Mouse (Mus musculus) mouse embryonic stem cell (cell line): Measurements from ENCODE around the gene Efcab5.
"Not testable (repeated sequence)": the region's sequence is repeated elsewhere in the genome, so short reads cannot be mapped to it uniquely, and the experiment has no call there.

Source experiments
- in situ Hi-C, 2 experiments: fragments of 300-500 bp; cut with MboI; formaldehyde crosslinking; loops; 1 replicate in 1 of 2; 3 replicates in 1 of 2; pipeline ENCODE4 v1.14.3; 2019 to 2020; ENCODE audit warnings: low sequenced_read_pairs in 2 of 2, low pct_unique_long_range_greater_than_20kb in 1 of 2, mixed read lengths in 1 of 2; ENCODE audit not compliant: unreplicated experiment in 1 of 2

Efcab5 gene

DNA sequence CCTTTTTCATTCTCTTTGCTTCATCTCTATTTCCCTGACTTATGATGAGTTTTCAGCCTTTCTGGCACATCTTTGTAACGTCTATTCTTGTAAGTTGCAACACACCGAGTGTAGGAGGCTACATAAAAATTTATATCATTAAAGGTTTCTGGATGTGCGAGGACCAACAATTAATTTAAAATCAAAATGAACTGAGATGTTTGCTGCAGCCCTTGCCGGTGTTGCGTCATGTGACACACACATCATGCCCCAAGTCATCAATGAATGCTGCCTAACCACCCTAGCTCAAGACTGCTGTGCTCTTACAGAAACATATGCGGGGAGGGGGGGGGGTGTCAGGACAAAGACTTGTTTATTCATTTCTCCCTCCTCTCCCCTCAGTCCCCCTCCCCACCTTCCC, 80.3 kb downstream of the Efcab5 start:
- in situ Hi-C loops, result loop anchor here in 1 of 2 experiments (10.0 kb wide), 1 partner anchor 206 kb away; no protein-coding TSS in a partner anchor

DNA sequence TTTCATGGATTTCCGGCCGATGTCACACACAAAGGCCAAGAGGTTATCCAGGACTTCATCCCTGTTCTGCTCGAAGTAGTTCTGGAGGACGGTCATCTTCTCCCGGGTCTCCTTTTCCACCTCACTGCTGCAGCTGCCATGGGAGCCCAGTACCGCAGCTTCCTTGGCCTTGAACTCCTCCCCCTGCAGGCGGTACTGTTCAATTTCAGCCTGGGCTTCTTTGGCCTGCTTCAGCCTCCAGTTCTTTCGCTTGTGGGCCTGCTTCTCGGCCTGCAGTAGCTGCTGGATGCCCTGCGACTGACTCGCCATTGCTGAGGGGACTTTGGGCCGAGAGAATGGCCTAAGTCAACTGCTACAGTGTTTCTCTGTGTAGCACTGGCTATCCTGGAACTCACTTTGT, 80.9 kb downstream of the Efcab5 start:
- in situ Hi-C loops, result loop anchor here in 1 of 2 experiments (10.0 kb wide), 1 partner anchor 207 kb away; no protein-coding TSS in a partner anchor

DNA sequence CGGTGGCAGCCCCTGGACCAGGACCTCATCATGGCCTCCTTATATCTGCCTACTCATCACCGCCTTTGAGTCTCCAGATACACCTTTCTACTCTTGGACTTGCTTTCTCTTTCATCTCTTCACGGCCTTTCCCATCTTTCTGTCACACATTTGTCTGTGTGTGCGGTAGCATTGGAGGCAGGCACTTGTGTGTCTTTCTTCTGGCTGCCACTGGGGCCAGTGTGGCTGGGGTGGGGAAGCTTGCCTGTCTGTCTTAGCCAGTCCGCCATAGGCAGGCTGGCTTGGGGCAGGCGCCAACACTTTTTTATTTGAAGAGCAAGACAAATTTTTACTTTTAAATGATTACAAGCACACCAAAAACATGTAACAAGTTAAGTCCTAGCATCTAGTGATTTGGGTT, 81.8 kb downstream of the Efcab5 start:
- in situ Hi-C loops, result loop anchor here in 1 of 2 experiments (10.0 kb wide), 1 partner anchor 208 kb away; no protein-coding TSS in a partner anchor

DNA sequence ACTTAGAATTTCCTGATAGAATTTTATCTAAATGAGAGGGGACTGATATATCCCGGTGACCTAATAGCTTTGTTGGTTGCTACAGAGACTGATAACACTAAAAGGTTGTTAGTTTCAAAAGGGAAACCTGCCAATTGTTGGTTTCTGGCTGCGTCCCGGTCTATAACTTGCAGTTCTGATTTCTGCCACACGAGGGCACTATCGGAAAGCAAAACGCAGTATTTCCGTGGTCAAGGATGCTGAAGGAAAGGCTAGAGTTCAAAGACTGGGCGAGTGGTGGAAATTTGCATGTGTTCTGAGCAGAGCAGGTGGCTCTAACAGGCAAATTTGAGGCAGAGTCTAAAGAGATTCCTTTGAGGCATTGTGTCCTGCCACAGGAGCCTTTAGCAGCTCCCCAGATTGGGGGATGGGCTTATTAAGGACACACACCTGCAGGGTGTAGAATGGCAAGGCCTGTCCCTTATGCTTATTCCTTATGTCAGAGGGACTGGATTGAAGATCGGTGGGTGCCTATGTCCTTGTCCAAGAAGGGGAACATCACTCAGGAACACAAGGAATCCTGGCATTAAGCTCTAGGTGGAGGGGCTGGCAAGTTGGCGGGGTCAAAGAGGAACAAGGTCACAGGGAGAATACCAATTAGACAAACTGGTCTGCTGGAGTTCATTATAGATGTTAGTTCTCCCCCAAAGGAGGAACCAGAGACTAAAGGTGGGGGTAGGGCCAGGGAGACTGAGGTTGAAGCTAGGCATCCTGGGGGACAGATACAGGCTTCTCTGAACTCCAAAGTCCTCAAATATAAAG, 88.4 kb downstream of the Efcab5 start:
- in situ Hi-C loops, result loop anchor here in 1 of 2 experiments (10.0 kb wide), 1 partner anchor 214 kb away; no protein-coding TSS in a partner anchor

DNA sequence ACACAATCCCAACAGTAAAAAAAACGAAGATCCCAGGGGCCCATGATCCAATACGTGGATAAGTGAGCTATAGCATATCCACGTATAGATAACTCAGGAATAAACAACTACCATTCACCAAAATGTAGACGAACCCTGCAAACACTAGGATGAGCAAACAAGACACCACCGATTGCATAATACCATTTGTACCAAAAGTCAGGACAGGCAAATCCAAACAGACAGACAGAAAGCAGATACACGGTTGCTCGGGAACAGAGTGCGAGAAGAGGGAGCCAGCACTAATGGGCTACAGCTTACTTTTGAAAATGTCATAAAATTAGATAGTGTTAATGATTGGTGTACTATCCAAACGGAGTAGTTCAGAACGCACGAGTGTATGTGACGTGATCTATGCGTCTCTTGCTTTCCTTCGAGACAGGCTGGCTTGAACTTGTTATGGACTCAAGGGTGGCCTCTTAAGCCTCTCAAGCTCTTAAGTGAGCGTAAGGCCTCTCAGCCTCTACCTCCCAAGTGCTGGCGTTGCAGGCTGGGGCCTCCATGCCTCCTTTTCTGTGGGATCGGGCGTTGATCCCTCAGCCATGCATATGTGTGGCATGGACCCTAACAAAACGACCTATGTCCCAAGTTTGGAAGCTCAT, 90.3 kb downstream of the Efcab5 start:
- in situ Hi-C loops, result loop anchor here in 1 of 2 experiments (10.0 kb wide), 1 partner anchor 346 kb away; no protein-coding TSS in a partner anchor

DNA sequence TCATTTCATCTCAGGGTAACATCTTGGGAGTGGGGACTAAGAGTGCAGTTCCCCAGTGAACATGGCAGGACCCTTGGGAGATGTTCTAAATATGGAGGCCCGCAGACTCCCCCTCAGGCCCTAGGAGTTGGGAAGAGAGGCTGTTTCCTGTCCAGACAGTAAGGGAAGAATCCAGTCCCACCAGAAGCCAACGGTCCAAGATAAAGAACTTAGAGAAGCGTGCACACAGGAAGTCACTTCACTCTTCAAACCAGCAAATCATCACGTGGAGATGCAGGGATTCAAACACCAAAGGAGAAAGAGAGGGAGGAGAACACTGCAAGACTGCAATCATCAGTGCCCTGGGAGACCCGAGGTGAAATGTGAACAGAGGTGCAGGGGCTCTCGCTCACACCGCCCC, 91.8 kb downstream of the Efcab5 start:
- in situ Hi-C loops, result loop anchor here in 1 of 2 experiments (10.0 kb wide), 1 partner anchor 348 kb away; no protein-coding TSS in a partner anchor

DNA sequence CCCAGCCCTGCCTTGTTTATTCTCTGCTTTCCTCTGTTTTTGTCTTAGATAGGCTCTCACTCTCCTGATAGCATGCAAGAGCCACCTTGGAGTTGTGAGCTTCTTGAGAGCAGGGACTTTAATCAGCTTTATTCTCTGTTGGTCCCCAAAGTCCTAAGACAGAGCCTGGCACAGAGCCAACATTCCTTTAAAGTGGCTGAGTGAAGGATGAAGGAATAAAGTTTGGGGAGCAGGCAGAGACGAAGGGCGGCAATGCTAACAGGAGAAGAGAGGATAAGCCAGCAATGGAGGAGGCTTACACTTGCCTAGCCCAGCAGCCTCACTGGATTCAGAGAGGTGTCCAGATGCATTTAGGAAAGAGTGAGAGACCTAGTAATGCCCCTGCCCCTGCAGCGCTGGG, 92.2 kb downstream of the Efcab5 start:
- in situ Hi-C loops, result loop anchor here in 1 of 2 experiments (10.0 kb wide), 1 partner anchor 348 kb away; no protein-coding TSS in a partner anchor

DNA sequence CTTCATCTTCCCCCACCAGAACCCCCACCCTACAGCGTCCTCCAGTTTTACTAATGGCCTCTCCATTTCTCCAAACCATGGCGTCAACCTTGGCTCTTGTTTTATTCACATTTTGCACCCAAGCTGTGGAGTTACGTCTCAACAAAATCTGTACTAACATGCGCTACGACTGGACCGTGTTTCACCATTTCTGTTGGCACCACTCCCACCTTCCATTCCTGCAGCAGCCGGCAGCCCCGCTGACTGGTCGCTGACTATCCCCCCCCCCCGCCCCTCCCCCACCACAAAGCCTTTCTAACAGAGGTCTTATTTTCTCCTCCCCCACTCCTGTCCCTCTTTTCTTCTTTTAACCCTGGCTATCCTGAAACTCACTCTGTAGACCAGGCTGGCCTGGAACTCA, 93.6 kb downstream of the Efcab5 start:
- in situ Hi-C loops, result loop anchor here in 1 of 2 experiments (10.0 kb wide), 1 partner anchor 350 kb away; no protein-coding TSS in a partner anchor

DNA sequence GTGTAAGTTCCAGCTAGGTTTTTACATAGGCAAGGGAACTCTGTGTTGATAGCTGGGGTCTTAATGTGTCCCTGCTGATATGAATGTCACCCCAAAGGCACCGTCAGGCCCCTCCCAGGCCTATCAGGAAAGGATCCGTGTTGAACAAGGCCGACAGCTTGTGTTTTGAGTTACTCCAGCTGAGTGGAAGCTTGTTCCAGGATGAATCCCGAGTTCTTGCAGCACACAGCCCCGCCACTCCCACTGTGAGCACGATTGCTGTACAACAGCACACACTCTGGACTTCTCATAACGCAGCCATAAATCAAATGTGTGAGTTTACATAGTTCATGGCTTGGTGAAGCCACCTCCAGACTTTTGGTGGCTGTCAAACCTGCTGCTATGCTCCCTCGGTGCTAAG, 94.6 kb downstream of the Efcab5 start:
- in situ Hi-C loops, result loop anchor here in 1 of 2 experiments (10.0 kb wide), 1 partner anchor 351 kb away; no protein-coding TSS in a partner anchor

DNA sequence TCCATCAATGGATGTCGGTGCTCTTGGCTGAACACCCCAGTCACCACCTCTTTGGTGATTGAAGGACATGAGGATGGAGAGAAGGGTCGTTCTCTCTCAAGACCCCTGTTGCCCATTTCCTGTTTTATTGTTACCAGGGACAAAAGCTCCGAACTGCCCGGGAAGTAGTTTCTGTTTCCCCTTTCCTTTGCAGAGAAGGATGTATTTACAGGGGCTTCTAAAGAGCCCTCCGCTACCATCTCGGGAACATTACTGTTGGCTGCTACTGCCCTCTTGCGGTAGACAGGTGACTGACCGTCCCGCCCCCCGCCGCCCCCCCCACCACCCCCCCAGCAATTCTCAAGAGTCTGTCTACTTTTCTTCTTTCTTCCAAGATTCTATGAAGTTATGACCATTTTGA, 95.6 kb downstream of the Efcab5 start:
- in situ Hi-C loops, result loop anchor here in 1 of 2 experiments (10.0 kb wide), 1 partner anchor 352 kb away; no protein-coding TSS in a partner anchor

DNA sequence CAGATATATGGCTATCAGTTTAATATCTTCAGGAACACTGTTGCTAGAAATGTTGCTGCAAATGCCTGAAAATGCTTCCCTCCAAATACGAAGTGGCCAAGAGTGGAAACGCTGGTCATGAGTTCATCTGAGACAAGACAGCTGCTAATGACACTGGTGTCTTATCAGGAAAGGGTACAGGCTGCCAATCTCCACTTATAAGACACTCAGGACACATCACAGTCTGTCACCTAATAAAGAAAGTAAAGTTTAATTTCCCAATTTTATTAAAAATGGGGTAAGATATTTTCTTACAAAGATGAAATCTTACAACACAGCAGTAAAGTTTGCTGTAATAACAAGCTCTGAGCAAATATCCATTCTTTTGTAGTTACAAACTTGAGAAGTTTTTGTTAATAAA, 99.6 kb downstream of the Efcab5 start:
- in situ Hi-C loops, result no loop called here

DNA sequence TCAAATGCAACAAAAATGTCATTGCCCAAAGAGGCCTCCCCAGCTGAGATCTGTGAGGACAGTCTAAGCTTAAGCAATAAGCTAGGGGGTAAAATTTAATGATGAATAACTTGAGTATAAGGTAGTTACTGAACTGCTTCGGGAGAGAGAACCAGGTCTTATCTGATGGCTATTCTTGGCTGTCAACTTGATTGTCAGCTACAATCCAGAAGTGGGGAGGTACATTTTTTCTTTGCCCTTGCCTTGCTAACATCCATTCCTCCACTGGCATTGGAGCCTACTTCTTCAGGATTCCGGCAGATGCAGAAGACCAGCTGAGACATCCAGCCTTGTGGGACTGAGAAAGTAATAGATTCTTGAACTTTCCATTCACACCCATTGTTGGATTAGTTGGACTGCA, 101.8 kb downstream of the Efcab5 start:
- in situ Hi-C loops, result no loop called here

DNA sequence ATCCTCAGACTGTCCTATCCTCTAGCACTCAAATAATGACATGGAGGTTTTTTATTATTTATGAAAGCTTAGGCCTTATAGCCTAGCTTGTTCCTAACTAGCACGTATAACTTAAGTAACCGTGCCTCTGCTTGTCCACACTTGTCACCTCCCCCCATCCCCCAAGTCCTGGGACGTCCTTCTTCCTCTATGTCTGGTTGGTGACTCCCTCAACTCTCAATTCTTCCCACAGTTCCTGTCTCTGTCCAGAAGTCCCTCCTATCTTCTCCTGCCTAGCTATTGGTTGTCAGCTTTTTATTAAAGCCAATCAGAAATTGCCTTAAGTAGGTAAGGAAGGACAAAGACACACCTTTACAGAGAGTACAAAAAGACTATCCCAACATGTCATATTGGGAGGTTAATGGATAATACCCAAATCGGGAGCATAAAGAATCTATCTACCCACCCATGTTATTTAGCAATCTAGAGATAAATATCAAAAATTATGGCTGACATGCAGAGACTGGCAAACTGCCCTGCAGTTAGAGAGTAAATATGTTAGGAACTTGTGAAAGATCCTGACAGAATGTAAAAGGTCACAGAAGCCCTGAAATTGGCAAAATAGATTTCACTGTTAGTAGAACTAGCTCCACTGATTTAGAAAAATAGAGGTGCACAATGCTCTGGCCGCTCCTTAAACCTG, 104.6 kb downstream of the Efcab5 start:
- in situ Hi-C loops, result no loop called here

DNA sequence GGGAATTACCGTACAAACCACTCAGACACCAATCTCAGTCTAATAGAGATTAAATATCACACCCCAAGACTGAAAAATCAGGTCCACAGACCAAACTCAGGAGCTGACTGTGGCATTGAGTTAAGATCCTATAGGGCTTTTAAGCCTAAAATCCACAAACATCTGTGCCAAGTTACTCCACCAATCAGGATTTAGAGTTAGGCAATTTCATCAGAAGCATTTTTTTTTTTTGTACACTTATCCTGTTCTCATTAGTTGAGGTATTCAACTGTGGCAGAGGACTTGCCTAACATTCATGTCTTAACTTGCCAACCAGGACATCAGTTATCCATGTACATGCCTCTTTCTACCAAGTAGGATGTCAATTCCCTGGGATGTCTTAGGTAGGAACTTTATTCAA, 109.4 kb downstream of the Efcab5 start:
- in situ Hi-C loops, result no loop called here

DNA sequence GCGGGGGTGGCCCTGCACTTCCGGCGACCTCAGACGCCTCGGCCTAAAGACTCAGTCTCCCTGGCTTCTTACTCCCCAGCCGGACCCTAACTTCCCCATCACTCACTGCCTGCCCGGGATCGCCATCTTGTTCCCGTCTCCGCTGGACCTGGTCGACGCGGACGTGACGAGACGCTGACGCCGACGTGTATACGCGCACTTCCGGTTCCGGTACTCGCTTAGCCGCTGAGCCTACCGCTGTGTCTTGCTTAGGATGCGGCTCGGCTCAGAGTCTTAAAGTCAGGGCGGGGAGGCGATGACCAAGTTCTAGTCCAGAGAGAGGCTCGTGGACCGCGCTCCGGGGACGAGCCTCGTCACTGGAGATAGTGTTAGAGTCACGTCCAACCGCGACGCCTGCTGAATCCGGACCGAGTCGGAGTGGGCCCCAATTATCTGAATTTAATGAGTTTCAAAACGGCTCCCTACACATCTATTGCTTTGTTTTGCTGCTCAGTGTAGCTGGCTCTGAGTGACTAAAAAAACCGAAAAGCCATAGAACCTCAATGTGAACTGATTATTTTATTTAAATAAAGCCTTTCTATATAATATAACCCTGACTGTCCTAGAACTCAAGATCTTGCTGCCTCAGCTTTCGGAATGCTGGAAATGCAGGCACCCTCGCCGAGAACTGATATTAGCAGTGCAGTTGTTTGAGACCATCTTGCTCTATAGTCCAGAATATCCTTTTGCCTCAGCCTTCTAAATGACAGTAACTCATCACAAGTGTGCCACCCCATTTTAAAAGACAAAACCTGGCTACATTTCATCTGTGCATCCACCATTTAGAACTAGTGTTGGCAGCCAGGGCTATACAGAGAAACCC, 110.3 kb downstream of the Efcab5 start, which contains the start of gene Nsrp1:
Gene Nsrp1 (minus strand): TSS at position 163 of the 862 bp plus-strand sequence.
- in situ Hi-C loops, result no loop called here

DNA sequence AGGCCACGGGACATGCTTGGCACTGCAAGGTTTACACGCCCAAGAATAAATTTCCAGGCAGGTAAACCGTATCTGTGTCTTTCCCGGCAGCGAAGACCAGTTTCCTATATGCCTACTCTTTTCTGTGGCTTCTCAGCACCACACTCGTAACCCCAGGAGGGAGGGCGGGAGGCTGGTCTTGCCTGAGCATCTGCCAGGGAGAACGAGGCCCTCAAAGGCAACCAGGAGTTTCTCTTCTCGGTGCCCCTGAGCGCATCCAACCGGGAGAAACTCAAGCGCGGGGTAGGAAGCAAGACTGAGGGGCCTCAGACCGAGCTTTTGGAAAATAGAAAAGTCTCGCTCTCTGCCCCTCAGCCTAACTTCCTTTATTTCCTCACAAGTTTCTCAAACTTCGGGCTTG, 111.0 kb downstream of the Efcab5 start:
- in situ Hi-C loops, result no loop called here

DNA sequence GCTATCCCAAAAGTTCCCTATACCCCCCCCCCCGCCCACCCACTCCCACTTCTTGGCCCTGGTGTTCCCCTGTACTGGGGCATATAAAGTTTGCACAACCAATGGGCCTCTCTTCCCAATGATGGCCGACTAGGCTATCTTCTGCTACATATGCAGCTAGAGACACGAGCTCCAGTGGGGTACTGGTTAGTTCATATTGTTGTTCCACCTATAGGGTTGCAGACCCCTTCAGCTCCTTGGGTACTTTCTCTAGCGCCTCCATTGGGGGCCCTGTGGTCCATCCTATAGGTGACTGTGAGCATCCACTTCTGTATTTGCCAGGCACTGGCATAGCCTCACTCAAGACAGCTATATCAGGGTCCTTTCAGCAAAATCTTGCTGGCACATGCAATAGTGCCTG, 111.4 kb downstream of the Efcab5 start:
- in situ Hi-C loops, result not testable (repeated sequence)

DNA sequence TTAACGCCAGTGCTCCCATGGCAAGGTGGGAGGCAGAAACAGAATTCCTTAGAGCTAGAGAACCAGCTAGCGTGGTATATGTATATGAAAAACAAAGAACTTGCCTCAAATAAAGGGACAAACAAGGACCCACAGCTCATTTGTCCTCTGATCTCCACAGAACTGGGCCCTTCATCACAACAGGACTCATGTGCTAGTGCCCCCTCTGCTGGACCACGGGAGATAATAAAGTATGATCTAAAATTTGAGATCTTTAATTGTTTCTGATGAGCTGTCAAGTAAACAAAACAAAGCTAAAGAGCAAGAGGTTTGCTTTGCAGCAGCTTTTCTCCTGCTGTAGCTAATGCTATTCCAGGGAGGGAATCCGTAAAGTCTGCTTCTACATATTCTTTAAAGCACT, 118.0 kb downstream of the Efcab5 start:
- in situ Hi-C loops, result no loop called here
